Mouse (Mus musculus) kidney, adult 2 months (tissue): ENCODE measurements around the gene Cep55.

Experiments
- CTCF ChIP-seq: fragments of 200-500 bp; conservative IDR thresholded peaks from 2 replicates; pipeline ENCODE4 v1.5.1; 2011; ENCODE audit warnings: low read depth, mild to moderate bottlenecking, control low read depth, low read length, moderate library complexity, mixed read lengths; ENCODE audit not compliant: insufficient read depth, insufficient read length
- POLR2A ChIP-seq: fragments of 200-500 bp; IDR thresholded peaks from one replicate; pipeline ENCODE4 v1.6.1; 2011; ENCODE audit warnings: low read depth, low read length, control low read depth

- TF ChIP-seq CTCF (no peak), POLR2A (no peak)
These were observed 28.2 kb downstream of the Cep55 start for GRCm38 (mm10) chr19:38082931-38083525.
